Mouse (Mus musculus): ENCODE data around the gene Mxd4. TPM values are rescaled to one million over a fixed set of nuclear protein-coding genes. Genes with fewer than 3 reads are reported as not detected.

The Mxd4 gene
- polyA plus RNA-seq, 1 experiment from 2014 or later, result 53.7 TPM

GRCm38 (mm10) chr5:34183976-34184375 is 3.5 kb downstream of the Mxd4 start:
- no peaks in the 10 kb centered on the region for H3K9me3 ChIP-seq (ENCODE audit: control insufficient read depth, low read length)
- no peak overlapping the region for H3K9ac ChIP-seq (ENCODE audit: low read depth, low read length)
- 86% methylated on average over 3 of the region's 3 CpGs for WGBS
- no peak overlapping the region for H3K27ac ChIP-seq (replicated peaks; ENCODE audit: low read depth, low read length)
- DNase-seq (ENCODE audit: low spot score) (no peak), ATAC-seq (ENCODE audit: low read depth) (no peak)
- H3K4me1 ChIP-seq (ENCODE audit: control insufficient read depth, insufficient read depth, low read length), result peaks cover 36% of the 10 kb centered on the region
- no peaks in the 10 kb centered on the region for H3K27me3 ChIP-seq (replicated peaks; ENCODE audit: control insufficient read depth, insufficient read depth, low read length)
- no peak overlapping the region for H3K4me3 ChIP-seq (ENCODE audit: low read depth, low read length)
- no peak overlapping the region for H3K4me2 ChIP-seq (ENCODE audit: low read depth, low read length)
- H3K36me3 ChIP-seq (ENCODE audit: control insufficient read depth, insufficient read depth, low read length), result peaks cover 55% of the 10 kb centered on the region; the same call in 1 of the 2 replicates

DNA sequence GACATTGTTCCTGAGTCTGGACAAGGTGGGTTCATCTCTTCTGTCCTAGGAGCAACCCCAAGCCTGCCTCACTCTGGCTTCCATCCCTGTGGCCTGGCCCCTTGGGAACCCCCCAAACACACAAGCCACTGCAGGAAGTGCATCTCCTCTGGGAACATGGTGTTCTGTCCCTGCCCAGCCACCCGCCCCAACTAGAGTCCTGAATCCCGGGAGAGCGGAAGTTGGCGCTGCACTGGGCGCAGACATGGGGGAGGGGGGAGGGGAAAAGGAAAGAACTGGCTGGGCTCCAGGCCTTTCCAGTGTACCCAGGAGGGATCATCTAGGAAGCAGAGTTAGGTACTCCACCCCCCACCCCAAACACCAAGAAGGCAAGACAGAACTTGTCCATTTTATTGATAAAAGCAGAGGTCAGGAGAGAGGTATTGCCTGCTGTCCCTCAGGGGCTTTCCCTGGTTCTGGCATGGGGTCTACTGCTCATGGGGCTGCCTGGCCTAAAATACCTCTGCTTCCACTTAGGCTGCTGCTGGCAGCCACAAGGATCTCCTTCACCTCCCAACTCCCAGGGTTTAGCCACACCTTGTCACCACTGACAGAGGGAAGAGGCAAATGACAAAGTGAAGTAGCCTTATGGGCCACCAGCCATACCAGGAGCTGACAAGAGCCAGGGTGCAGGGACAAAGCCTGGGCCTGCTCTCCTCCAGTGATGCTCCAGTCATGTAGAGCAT is 4.2 kb downstream of the Mxd4 start:
- ATAC-seq (ENCODE audit: low read depth) (no peak), DNase-seq (ENCODE audit: low spot score) (peak; percentile 23)
- WGBS, result 74% methylated on average over 5 of the region's 5 CpGs
- Histone ChIP-seq H3K27me3 (replicated peaks; ENCODE audit: control insufficient read depth, insufficient read depth, low read length) (no peaks in the 10 kb centered on the region), H3K4me3 (ENCODE audit: low read depth, low read length) (no peak overlapping the region), H3K36me3 (ENCODE audit: control insufficient read depth, insufficient read depth, low read length) (peaks cover 62% of the 10 kb centered on the region; the same call in 1 of the 2 replicates), H3K9me3 (ENCODE audit: control insufficient read depth, low read length) (no peaks in the 10 kb centered on the region), H3K9ac (ENCODE audit: low read depth, low read length) (no peak overlapping the region; the same call in 1 of the 2 replicates), H3K4me1 (ENCODE audit: control insufficient read depth, insufficient read depth, low read length) (peaks cover 32% of the 10 kb centered on the region), H3K27ac (replicated peaks; ENCODE audit: low read depth, low read length) (no peak overlapping the region), H3K4me2 (ENCODE audit: low read depth, low read length) (0 out of 2 replicates have a peak overlapping the region, but pooled peaks have one; percentile 3)

DNA sequence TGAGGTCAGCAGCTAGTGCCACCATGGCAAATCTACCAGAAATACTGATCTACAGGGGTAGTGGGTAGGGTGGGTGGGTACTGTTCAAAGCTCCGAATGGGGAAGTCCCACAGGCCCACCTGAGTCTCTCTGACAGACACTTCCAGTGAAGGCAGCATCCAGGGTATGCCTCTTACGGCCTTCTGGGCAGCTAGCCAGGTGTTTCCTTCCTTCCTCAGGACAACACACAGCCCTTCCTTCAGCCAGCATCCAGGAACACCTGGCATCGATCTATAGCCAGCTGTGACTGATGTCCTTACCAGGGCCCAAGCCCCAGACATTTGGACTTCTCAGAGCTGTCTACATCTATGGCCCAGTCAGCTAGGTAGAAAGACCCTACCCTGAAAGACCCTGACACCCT is 5.0 kb downstream of the Mxd4 start:
- no peak overlapping the region for H3K27ac ChIP-seq (replicated peaks; ENCODE audit: low read depth, low read length)
- ATAC-seq (ENCODE audit: low read depth) (no peak), DNase-seq (ENCODE audit: low spot score) (peak; percentile 16)
- no peak overlapping the region; the same call in 1 of the 2 replicates for H3K9ac ChIP-seq (ENCODE audit: low read depth, low read length)
- no peak overlapping the region for H3K4me3 ChIP-seq (ENCODE audit: low read depth, low read length)
- H3K4me1 ChIP-seq (ENCODE audit: control insufficient read depth, insufficient read depth, low read length), result peaks cover 30% of the 10 kb centered on the region
- 76% methylated on average over 3 of the region's 3 CpGs for whole genome bisulfite sequencing
- H3K9me3 ChIP-seq (ENCODE audit: control insufficient read depth, low read length), result no peaks in the 10 kb centered on the region
- H3K4me2 ChIP-seq (ENCODE audit: low read depth, low read length), result no peak overlapping the region
- H3K36me3 ChIP-seq (ENCODE audit: control insufficient read depth, insufficient read depth, low read length), result peaks cover 70% of the 10 kb centered on the region
- no peaks in the 10 kb centered on the region for H3K27me3 ChIP-seq (replicated peaks; ENCODE audit: control insufficient read depth, insufficient read depth, low read length)

DNA sequence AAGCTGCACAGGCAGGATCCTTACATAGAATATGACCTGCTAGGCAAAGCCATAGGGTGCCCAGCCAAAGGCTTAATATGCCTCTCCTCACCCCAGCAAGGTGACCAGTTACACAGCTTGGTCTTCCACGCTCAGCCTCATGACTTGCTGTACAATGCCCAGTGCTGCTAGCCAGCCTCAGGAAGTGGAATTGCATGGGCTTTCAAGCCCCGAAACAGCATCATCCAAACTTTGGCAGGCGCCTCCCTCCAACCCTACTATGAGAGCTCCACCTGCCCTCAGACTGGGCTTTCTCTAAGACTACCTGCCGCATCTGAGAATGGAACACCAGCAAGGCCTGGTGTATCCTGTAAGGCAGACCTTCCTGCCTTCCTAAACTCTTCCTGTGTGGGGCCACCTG is 9.7 kb downstream of the Mxd4 start:
- WGBS, result 97% methylated on average over 4 of the region's 4 CpGs
- no peaks in the 10 kb centered on the region for H3K27me3 ChIP-seq (replicated peaks; ENCODE audit: control insufficient read depth, insufficient read depth, low read length)
- ATAC-seq (ENCODE audit: low read depth) (no peak), DNase-seq (ENCODE audit: low spot score) (no peak)
- peaks cover 3% of the 10 kb centered on the region; the same call in 1 of the 2 replicates for H3K4me1 ChIP-seq (ENCODE audit: control insufficient read depth, insufficient read depth, low read length)
- no peak overlapping the region for H3K9ac ChIP-seq (ENCODE audit: low read depth, low read length)
- H3K4me3 ChIP-seq (ENCODE audit: low read depth, low read length), result no peak overlapping the region
- no peak overlapping the region for H3K27ac ChIP-seq (replicated peaks; ENCODE audit: low read depth, low read length)
- peaks cover 96% of the 10 kb centered on the region for H3K36me3 ChIP-seq (ENCODE audit: control insufficient read depth, insufficient read depth, low read length)
- no peak overlapping the region for H3K4me2 ChIP-seq (ENCODE audit: low read depth, low read length)
- H3K9me3 ChIP-seq (ENCODE audit: control insufficient read depth, low read length), result no peaks in the 10 kb centered on the region

- no peak for ATAC-seq (ENCODE audit: low read depth)
- 100% methylated on average over 2 of the region's 2 CpGs for WGBS
- H3K9ac ChIP-seq (ENCODE audit: low read depth, low read length), result no peak overlapping the region
These were observed 10.4 kb downstream of the Mxd4 start for GRCm38 (mm10) chr5:34177091-34177490.

DNA sequence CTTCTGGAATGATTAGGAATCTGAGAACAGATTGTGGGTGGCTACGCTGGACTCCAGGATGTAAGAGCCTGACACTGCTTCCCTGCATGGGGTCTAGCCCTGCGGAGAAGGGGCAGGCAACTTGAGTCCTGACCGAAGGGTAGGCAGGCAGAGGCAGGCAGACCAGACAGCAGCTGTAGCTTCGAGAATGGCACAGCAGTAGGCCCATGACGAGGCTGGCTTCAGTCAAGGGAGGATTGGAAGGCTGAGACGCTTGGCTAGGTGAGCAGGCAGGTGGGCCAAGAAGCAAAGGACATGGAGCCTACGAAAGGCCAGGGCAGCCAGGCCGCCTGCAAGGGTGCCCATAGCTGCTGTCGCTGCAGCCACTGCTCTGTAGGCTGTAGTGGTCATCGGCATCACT is 10.8 kb downstream of the Mxd4 start:
- no peak overlapping the region for H3K27ac ChIP-seq (replicated peaks; ENCODE audit: low read depth, low read length)
- WGBS, result 81% methylated on average over 10 of the region's 10 CpGs
- H3K4me2 ChIP-seq (ENCODE audit: low read depth, low read length), result no peak overlapping the region
- H3K9ac ChIP-seq (ENCODE audit: low read depth, low read length), result no peak overlapping the region
- no peak for DNase-seq (ENCODE audit: low spot score)
- no peak for ATAC-seq (ENCODE audit: low read depth)
- H3K4me3 ChIP-seq (ENCODE audit: low read depth, low read length), result no peak overlapping the region
- H3K4me1 ChIP-seq (ENCODE audit: control insufficient read depth, insufficient read depth, low read length), result no peaks in the 10 kb centered on the region; the same call in 1 of the 2 replicates
- no peaks in the 10 kb centered on the region for H3K27me3 ChIP-seq (replicated peaks; ENCODE audit: control insufficient read depth, insufficient read depth, low read length)
- H3K9me3 ChIP-seq (ENCODE audit: control insufficient read depth, low read length), result no peaks in the 10 kb centered on the region
- peaks cover 84% of the 10 kb centered on the region for H3K36me3 ChIP-seq (ENCODE audit: control insufficient read depth, insufficient read depth, low read length)

More at GRCm38 (mm10) chr5:34177091-34177490, 10.4 kb downstream of the Mxd4 start:
- H3K27me3 ChIP-seq (replicated peaks; ENCODE audit: control insufficient read depth, insufficient read depth, low read length), result no peaks in the 10 kb centered on the region
- H3K36me3 ChIP-seq (ENCODE audit: control insufficient read depth, insufficient read depth, low read length), result peaks cover 88% of the 10 kb centered on the region
- H3K27ac ChIP-seq (replicated peaks; ENCODE audit: low read depth, low read length), result no peak overlapping the region
- no peaks in the 10 kb centered on the region for H3K9me3 ChIP-seq (ENCODE audit: control insufficient read depth, low read length)
- no peak overlapping the region for H3K4me2 ChIP-seq (ENCODE audit: low read depth, low read length)
- no peak overlapping the region for H3K4me3 ChIP-seq (ENCODE audit: low read depth, low read length)
- no peak for DNase-seq (ENCODE audit: low spot score)
- no peaks in the 10 kb centered on the region for H3K4me1 ChIP-seq (ENCODE audit: control insufficient read depth, insufficient read depth, low read length)

DNA sequence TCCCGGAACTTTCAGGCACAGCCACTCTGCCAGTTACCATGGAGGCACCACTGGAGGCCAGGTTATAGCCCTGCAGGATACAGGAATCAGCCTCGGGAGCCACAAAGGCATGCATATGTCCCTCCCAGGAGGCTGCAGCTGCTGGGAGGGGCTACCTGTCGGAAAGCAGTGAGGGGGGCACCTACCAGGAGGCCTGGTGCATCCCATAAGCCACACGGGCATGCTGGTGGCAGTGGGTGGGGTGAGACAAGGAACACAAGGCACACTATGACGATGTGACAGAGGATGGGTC is 12.2 kb downstream of the Mxd4 start:
- ATAC-seq (ENCODE audit: low read depth) (no peak), DNase-seq (ENCODE audit: low spot score) (no peak)
- WGBS, result 36% methylated on average over 5 of the region's 5 CpGs
- Histone ChIP-seq H3K27ac (replicated peaks; ENCODE audit: low read depth, low read length) (no peak overlapping the region), H3K27me3 (replicated peaks; ENCODE audit: control insufficient read depth, insufficient read depth, low read length) (no peaks in the 10 kb centered on the region), H3K9me3 (ENCODE audit: control insufficient read depth, low read length) (no peaks in the 10 kb centered on the region), H3K4me1 (ENCODE audit: control insufficient read depth, insufficient read depth, low read length) (peaks cover 1% of the 10 kb centered on the region), H3K4me3 (ENCODE audit: low read depth, low read length) (no peak overlapping the region), H3K36me3 (ENCODE audit: control insufficient read depth, insufficient read depth, low read length) (peaks cover 72% of the 10 kb centered on the region), H3K9ac (ENCODE audit: low read depth, low read length) (no peak overlapping the region), H3K4me2 (ENCODE audit: low read depth, low read length) (no peak overlapping the region)

- Histone ChIP-seq H3K27ac (replicated peaks; ENCODE audit: low read depth, low read length) (no peak overlapping the region), H3K36me3 (ENCODE audit: control insufficient read depth, insufficient read depth, low read length) (peaks cover 66% of the 10 kb centered on the region), H3K4me3 (ENCODE audit: low read depth, low read length) (no peak overlapping the region), H3K4me1 (ENCODE audit: control insufficient read depth, insufficient read depth, low read length) (peaks cover 3% of the 10 kb centered on the region), H3K9me3 (ENCODE audit: control insufficient read depth, low read length) (no peaks in the 10 kb centered on the region), H3K27me3 (replicated peaks; ENCODE audit: control insufficient read depth, insufficient read depth, low read length) (no peaks in the 10 kb centered on the region), H3K4me2 (ENCODE audit: low read depth, low read length) (no peak overlapping the region), H3K9ac (ENCODE audit: low read depth, low read length) (no peak overlapping the region)
- no peak for ATAC-seq (ENCODE audit: low read depth)
- 67% methylated on average over 5 of the region's 5 CpGs for WGBS
- DNase-seq (ENCODE audit: low spot score), result no peak
These were observed 12.7 kb downstream of the Mxd4 start for GRCm38 (mm10) chr5:34174550-34175402.

Measured in embryonic facial prominence, embryonic 14.5 days (tissue).